Mouse (Mus musculus): Measurements from ENCODE around the gene Rims4. TPM values are rescaled to one million over a fixed set of nuclear protein-coding genes. Genes with fewer than 3 reads are reported as not detected.

Gene Rims4
- polyA plus RNA-seq, 1 experiment from 2014 or later = 1.1 TPM

DNA sequence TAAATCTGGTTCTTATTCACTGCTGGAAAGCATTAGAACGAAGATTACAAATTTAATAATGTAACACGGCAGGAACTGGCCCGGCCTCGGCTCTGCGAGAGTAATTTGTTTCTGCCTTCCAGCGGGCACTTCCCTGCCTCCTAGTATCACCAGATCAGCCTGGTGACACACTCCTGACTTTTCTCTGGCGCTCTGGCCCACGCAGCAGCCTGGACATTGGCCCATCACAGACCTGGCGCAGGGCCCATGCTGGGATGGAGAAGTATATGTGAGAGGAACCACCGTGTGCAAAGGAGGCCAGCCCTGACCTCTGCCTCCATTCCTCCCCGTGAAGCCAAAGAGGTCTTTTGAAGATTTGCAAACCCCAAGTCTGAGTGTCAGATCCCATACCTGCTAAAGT is 15.0 kb downstream of the Rims4 start:
- 76% methylated on average over 11 of the region's 11 CpGs for WGBS
- no peaks in the 10 kb centered on the region for H3K27me3 ChIP-seq (ENCODE audit: poor library complexity, severe bottlenecking)
- H3K4me1 ChIP-seq = peaks cover 12% of the 10 kb centered on the region
- DNase-seq (ENCODE audit: extremely low spot score, low spot score) = no peak
- no peaks in the 10 kb centered on the region for H3K9me3 ChIP-seq
- no peaks in the 10 kb centered on the region for H3K36me3 ChIP-seq (replicated peaks)
- H3K27ac ChIP-seq = no peak overlapping the region
- H3K4me3 ChIP-seq = no peak overlapping the region

DNA sequence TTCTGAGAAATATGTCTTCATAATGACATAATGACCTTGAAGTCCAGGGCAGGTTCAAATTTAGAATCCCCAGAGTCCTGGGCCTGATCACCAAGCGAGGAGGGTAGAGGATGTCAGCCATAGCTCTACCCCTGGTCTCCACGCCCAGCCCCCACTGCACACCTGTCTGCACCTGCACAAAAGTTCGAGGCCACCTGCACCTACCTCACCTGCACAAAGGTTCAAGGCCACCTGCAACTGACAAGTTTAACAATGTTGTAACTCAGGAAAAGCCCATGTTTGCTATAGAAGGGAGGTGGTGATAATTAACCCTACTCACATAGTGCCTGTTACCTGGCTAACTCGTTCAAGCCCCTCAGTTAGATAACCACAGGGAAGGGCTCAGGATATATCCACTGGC is 16.0 kb downstream of the Rims4 start:
- no peaks in the 10 kb centered on the region for H3K36me3 ChIP-seq (replicated peaks)
- no peak overlapping the region for H3K4me3 ChIP-seq
- 84% methylated on average over 4 of the region's 4 CpGs for WGBS
- no peaks in the 10 kb centered on the region for H3K27me3 ChIP-seq (ENCODE audit: poor library complexity, severe bottlenecking)
- peaks cover 12% of the 10 kb centered on the region for H3K4me1 ChIP-seq
- no peak for DNase-seq (ENCODE audit: extremely low spot score, low spot score)
- H3K9me3 ChIP-seq = no peaks in the 10 kb centered on the region
- no peak overlapping the region for H3K27ac ChIP-seq

DNA sequence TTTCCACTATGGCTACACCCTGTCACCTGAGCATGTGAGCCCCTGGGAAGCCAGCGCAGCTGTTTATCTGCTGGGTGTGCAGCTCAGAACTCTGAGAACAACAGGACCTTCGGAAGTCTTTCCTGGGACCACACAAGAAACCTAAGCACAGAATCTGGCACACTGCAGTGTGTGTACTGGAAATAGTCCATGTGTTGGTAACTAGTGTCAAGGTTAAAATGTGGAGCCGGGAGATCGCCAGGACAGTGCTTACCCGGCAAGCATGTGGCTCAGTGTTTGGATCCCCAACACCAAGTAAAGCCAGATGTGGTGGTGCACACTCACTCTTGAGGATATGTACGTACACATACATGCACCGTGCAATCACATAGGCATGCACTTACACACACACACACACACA is 17.4 kb downstream of the Rims4 start:
- WGBS = 89% methylated on average over 7 of the region's 7 CpGs
- Histone ChIP-seq H3K4me1 (peaks cover 12% of the 10 kb centered on the region), H3K27me3 (ENCODE audit: poor library complexity, severe bottlenecking) (no peaks in the 10 kb centered on the region), H3K9me3 (no peaks in the 10 kb centered on the region), H3K36me3 (replicated peaks) (no peaks in the 10 kb centered on the region), H3K4me3 (no peak overlapping the region), H3K27ac (no peak overlapping the region)
- DNase-seq (ENCODE audit: extremely low spot score, low spot score) = no peak

DNA sequence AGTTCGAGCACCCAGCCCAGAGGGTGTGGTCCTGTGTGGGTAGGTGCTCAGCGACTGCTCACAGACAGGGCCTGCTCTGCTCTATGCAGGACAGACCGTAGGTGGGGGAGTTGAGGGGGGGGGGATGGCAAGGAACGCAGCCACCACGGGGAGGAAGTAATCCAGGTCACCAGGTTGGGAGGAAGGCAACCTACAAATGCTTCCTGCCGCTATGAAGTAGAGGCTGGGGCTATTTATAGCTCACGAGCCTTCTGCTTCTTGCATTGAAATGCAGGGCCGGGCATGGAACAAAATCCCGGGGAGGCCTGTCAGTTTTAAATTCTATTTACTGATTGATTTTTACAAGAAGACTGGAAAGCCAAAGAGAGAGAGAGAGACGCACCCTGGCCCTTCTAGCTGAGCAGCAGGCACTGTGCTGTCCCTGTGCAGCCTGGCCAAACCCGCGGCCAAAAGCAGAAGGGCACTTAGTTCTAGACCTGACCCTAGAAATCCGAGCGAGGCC is 18.5 kb downstream of the Rims4 start:
- Histone ChIP-seq H3K27me3 (ENCODE audit: poor library complexity, severe bottlenecking) (no peaks in the 10 kb centered on the region), H3K36me3 (replicated peaks) (no peaks in the 10 kb centered on the region), H3K4me3 (no peak overlapping the region), H3K4me1 (peaks cover 12% of the 10 kb centered on the region), H3K9me3 (no peaks in the 10 kb centered on the region), H3K27ac (no peak overlapping the region)
- 68% methylated on average over 14 of the region's 14 CpGs for WGBS
- no peak for DNase-seq (ENCODE audit: extremely low spot score, low spot score)

DNA sequence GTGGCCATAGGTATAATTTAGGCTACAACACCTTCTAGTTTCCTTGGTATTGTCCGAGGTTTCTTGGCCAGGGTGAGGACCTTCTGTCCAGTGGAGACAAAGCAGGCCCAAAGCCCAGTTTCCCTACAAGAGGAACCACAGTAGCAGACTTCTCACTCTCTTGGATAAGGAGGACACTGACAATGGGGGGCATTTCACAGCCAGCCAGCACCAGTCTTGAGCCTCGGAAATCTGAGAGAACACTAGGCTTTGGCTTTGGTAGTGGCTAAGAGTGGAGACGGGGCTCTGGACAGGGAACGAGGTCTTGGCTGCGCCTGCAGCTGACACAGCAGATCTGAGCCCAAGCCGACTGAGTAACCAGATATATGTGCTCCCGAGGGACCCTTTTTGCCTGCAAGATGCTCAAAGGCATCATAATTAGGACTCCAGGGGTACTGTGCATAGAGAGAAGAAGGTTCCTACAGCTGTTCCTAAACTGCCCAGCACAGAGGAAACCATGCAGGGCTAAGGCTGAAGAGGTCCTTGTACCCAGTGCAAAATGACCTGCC is 20.4 kb downstream of the Rims4 start:
- no peak for DNase-seq (ENCODE audit: extremely low spot score, low spot score)
- no peaks in the 10 kb centered on the region for H3K4me1 ChIP-seq
- no peaks in the 10 kb centered on the region for H3K36me3 ChIP-seq (replicated peaks)
- no peaks in the 10 kb centered on the region for H3K27me3 ChIP-seq (ENCODE audit: poor library complexity, severe bottlenecking)
- WGBS = 83% methylated on average over 7 of the region's 7 CpGs
- no peak overlapping the region for H3K4me3 ChIP-seq
- no peaks in the 10 kb centered on the region for H3K9me3 ChIP-seq
- no peak overlapping the region for H3K27ac ChIP-seq

DNA sequence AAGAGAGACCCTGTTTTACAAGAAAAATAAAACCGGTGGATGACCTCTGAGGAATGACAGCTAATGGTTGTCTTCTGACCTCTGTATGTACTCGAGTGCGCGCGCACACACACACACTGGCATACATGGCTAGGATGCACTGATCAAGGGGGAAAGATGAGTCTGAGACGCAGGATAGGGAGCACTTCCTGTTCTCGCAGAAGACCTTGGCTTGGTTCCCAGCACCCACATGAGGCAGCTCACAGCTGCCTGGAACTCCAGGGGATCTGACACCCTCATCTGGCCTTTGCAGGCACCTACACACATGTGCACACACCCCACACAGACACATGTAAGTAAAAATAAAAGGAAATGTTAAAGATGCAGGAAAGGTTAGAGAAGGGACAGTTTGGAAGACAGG is 21.5 kb downstream of the Rims4 start:
- Histone ChIP-seq H3K9me3 (no peaks in the 10 kb centered on the region), H3K27ac (no peak overlapping the region), H3K36me3 (replicated peaks) (no peaks in the 10 kb centered on the region), H3K4me3 (no peak overlapping the region), H3K4me1 (no peaks in the 10 kb centered on the region), H3K27me3 (ENCODE audit: poor library complexity, severe bottlenecking) (no peaks in the 10 kb centered on the region)
- no peak for DNase-seq (ENCODE audit: extremely low spot score, low spot score)
- WGBS = 96% methylated on average over 7 of the region's 7 CpGs

DNA sequence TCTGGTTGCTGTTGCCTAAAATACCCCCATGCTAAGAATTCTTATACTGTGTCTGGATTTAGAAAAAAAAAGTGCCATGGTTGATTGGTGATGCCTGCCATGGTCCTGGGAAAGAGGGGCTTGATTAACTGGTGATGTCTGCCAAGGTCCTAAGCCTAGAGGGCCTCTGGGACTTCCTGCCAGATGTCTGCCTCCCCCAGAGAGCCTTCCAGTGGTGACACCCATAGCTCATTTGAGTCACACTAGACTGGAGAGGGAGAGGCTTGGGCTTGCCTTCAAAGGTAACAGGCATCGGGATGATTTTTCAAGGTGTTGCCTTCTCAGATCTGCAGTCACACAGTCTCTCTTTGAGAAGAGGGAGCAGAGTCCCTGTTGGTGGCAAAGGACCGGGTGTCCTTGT is 23.3 kb downstream of the Rims4 start:
- 85% methylated on average over 2 of the region's 2 CpGs for WGBS
- peaks cover 10% of the 10 kb centered on the region for H3K4me1 ChIP-seq
- no peak for DNase-seq (ENCODE audit: extremely low spot score, low spot score)
- no peak overlapping the region for H3K4me3 ChIP-seq
- H3K36me3 ChIP-seq (replicated peaks) = no peaks in the 10 kb centered on the region
- H3K27ac ChIP-seq = no peak overlapping the region
- no peaks in the 10 kb centered on the region for H3K9me3 ChIP-seq
- no peaks in the 10 kb centered on the region for H3K27me3 ChIP-seq (ENCODE audit: poor library complexity, severe bottlenecking)

DNA sequence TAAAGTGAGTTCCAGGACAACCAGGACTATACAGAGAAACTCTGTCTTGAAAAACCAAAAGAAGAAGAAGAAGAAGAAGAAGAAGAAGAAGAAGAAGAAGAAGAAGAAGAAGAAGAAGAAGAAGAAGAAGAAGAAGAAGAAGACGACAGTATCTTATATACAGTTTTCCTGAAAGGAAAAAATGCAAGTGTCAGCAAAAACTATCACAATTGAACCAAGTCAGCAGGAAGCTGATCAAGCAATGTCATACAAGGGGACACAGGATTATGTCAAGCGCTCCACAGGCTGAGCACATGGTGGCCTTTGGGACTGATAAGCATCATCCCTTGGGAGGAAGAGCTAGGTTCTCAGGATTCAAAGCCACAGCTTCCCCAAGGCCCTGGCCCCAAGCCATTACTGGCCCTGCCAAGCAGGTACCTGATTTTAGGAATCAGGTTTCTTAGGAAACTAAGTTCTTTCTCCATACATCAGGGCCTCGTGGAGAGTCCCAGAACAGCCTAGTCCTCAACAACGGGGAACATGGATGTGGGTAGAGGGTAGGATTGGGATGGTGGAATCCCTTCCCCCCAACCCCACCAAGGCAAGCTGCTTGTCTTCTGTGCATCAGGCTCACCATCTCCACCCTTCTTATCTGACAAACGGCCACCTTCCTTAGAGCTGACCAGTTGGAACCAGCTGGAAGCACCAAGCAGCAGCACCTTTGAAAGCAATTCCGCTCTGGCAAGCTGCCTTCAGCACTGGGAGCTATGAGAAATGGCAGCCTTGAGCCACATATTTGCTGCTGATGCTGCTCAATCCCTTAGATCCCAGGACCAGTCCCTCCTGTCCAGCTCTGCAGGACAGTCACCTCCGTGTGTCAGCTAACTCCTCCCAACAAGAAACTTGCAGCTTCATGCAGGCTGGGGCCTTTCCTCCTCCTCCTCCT is 24.8 kb downstream of the Rims4 start:
- Histone ChIP-seq H3K9me3 (no peaks in the 10 kb centered on the region), H3K4me1 (peaks cover 11% of the 10 kb centered on the region), H3K4me3 (no peak overlapping the region), H3K27ac (no peak overlapping the region), H3K27me3 (ENCODE audit: poor library complexity, severe bottlenecking) (no peaks in the 10 kb centered on the region), H3K36me3 (replicated peaks) (no peaks in the 10 kb centered on the region)
- WGBS = 71% methylated on average over 7 of the region's 7 CpGs
- DNase-seq (ENCODE audit: extremely low spot score, low spot score) = no peak

DNA sequence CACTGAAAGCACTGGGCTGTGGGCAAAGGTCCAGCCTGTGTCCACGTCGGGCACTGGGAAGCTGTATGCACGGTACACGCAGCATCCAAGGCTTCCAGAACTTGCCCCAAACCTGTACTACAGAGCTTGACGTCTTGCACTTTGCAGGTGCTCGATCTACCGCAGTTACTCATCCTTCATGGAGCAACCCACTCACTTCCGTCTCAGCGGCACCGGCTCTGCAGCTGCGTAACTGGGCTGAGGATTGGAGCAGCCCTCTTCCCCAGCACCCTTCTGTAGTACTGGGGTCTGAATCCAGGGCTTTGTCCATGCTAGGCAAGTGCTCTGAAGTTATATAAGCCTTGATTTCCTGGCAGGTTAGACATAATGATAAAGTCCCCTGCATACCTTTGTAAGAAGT is 27.2 kb downstream of the Rims4 start:
- H3K27ac ChIP-seq = no peak overlapping the region
- H3K27me3 ChIP-seq (ENCODE audit: poor library complexity, severe bottlenecking) = no peaks in the 10 kb centered on the region
- no peaks in the 10 kb centered on the region for H3K36me3 ChIP-seq (replicated peaks)
- peaks cover 11% of the 10 kb centered on the region for H3K4me1 ChIP-seq
- H3K4me3 ChIP-seq = no peak overlapping the region
- no peak for DNase-seq (ENCODE audit: extremely low spot score, low spot score)
- H3K9me3 ChIP-seq = no peaks in the 10 kb centered on the region
- 91% methylated on average over 11 of the region's 11 CpGs for WGBS

DNA sequence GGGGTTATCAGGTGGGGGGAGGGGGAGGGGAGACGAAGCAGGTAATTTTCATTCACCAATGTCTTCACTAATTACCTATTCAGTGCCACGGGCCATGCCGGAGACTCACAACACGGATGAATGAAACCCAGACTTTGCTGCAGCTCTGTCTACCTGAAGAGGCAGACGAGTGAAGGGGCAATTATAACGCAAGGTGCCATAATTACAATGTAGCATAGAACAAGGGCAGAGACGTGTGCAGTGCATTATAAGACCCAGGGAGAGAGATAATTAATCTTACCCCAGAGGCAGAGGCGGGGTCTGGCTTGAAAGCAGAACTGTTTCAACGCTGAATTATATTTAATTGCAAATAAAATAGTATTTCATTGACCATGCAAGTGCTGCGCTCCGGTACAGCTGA is 27.9 kb downstream of the Rims4 start:
- 76% methylated on average over 11 of the region's 11 CpGs for WGBS
- Histone ChIP-seq H3K27ac (no peak overlapping the region), H3K27me3 (ENCODE audit: poor library complexity, severe bottlenecking) (no peaks in the 10 kb centered on the region), H3K36me3 (replicated peaks) (no peaks in the 10 kb centered on the region), H3K4me3 (no peak overlapping the region), H3K4me1 (peaks cover 11% of the 10 kb centered on the region), H3K9me3 (no peaks in the 10 kb centered on the region)
- DNase-seq (ENCODE audit: extremely low spot score, low spot score) = no peak

DNA sequence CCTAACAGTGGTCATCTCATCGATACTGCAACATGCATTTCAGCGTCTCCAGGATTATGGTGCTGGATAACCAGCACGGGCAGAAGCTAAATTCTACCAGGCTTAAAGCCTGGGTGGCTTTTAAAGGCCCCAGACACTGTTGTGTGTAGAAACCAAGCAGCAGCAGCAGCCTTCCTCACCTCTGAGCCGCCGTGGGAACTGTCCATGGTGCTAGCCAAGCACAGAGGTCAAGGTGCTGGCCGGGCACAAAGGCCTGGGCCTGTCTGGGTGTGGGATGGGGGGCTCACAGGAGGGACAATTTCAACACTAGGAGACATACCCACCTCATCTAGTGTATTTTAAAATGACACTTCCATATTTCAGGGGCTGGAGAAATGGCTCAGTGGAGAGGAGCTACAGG is 29.1 kb downstream of the Rims4 start:
- no peak overlapping the region for H3K4me3 ChIP-seq
- DNase-seq (ENCODE audit: extremely low spot score, low spot score) = peak; percentile 42
- no peak overlapping the region for H3K27ac ChIP-seq
- 47% methylated on average over 6 of the region's 6 CpGs for WGBS
- H3K4me1 ChIP-seq = peaks cover 11% of the 10 kb centered on the region
- no peaks in the 10 kb centered on the region for H3K9me3 ChIP-seq
- H3K27me3 ChIP-seq (ENCODE audit: poor library complexity, severe bottlenecking) = no peaks in the 10 kb centered on the region
- H3K36me3 ChIP-seq (replicated peaks) = no peaks in the 10 kb centered on the region

DNA sequence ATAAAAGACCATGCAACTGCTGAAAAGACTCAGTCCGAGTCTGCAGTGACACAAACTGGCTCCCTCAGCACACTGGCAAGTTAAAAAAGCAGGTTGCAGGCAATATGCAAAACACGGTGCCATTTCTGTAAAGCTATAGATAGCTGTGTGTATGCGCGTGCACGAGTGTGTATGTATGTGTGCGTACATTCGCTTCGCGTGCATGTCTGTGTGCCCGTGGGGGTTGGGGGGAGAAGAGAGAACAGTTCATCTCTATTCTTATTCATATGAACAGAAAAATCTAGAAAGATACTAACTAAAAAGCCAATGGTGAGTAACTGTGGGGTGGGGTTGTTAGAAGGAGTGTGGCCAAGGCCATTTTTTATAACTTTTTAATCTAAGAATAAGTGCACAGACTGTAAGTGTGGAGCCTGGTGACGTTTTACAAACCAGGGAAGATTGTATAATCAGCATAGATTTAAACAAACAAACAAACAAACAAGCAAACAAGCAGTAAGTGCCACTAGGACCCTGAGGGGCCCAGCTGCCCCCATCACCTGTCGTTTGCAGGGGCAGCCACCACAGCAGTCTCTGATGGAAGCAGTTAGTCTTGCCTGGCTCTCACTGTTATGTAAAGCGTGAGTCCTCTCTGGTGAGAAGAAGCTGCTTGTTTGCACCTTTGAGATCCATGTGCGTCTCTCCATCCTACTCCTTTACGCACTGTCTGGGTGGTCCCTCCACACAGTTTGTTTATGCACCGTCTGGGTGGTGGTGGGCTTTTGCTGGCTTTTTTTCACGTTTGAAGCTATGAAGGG is 35.4 kb downstream of the Rims4 start:
- WGBS = 74% methylated on average over 17 of the region's 17 CpGs
- Histone ChIP-seq H3K4me3 (no peak overlapping the region), H3K36me3 (replicated peaks) (no peaks in the 10 kb centered on the region), H3K4me1 (no peaks in the 10 kb centered on the region), H3K27ac (no peak overlapping the region), H3K9me3 (no peaks in the 10 kb centered on the region), H3K27me3 (ENCODE audit: poor library complexity, severe bottlenecking) (no peaks in the 10 kb centered on the region)
- no peak for DNase-seq (ENCODE audit: extremely low spot score, low spot score)

DNA sequence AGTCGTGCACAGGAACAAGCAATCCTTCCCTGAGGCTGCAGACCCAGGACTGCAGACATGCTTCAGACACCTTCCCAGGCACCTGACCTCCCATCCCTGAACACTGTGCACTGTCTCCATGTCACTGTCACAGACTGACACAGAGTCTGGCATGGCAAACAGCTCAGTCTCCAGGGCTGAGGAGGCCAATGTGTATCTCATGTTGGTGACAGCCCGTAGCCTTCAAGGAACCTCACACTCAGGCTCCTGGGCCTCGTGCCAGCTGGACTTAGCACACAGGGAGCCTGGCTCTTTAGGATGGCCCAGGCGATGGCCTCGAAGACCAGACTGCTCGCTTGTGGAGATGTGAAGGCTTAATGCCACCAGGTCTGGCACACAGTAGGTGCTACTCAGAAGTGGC is 37.6 kb downstream of the Rims4 start:
- 91% methylated on average over 6 of the region's 6 CpGs for WGBS
- no peak for DNase-seq (ENCODE audit: extremely low spot score, low spot score)
- Histone ChIP-seq H3K9me3 (no peaks in the 10 kb centered on the region), H3K4me1 (0 out of 2 replicates have a peak, but pooled peaks cover 2% of the 10 kb centered on the region), H3K27me3 (ENCODE audit: poor library complexity, severe bottlenecking) (0 out of 2 replicates have a peak, but pooled peaks cover 5% of the 10 kb centered on the region), H3K36me3 (replicated peaks) (no peaks in the 10 kb centered on the region), H3K4me3 (no peak overlapping the region), H3K27ac (no peak overlapping the region)

Measured in forebrain, embryonic 10.5 days (tissue).